Mouse (Mus musculus): Measurements from ENCODE around the gene Col17a1. TPM values are rescaled to one million over a fixed set of nuclear protein-coding genes. Genes with fewer than 3 reads are reported as not detected.
A peak's percentile ranks its signal among the peaks of the same experiment; 100 is the strongest.

The Col17a1 gene
- total RNA-seq (2022): under 1 TPM; 0.33 to 0.74 (median 0.47) TPM

GRCm38 (mm10) chr19:47691994-47692393 is at the start of gene Col17a1:
TSS of gene Col17a1 (minus strand) at chr19:47692094.
- no peak for DNase-seq (ENCODE audit: low spot score in 2 of 2)

DNA sequence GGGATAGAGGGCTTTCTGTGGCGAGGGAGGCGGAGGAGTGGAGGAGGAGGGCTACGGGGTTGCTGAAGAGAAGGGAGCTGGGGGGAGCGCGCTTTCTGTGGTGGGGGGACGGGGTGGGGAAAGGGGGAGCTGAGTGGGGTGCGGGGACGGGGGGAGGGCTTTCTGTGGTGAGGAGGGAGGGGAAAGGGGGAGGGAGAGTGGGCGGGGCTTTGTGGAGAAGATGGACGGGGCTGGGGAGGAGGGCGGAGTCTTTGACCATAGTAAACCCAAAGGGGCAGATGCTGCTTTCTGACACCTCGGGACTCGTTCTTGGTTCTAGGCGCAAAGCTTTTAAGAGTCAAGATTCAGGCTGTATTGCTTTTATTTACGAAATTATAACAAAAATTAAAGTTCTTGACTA is 40.0 kb upstream of the Col17a1 start:
- DNase-seq (ENCODE audit: low spot score in 2 of 2): peak; percentile 12 to 32

DNA sequence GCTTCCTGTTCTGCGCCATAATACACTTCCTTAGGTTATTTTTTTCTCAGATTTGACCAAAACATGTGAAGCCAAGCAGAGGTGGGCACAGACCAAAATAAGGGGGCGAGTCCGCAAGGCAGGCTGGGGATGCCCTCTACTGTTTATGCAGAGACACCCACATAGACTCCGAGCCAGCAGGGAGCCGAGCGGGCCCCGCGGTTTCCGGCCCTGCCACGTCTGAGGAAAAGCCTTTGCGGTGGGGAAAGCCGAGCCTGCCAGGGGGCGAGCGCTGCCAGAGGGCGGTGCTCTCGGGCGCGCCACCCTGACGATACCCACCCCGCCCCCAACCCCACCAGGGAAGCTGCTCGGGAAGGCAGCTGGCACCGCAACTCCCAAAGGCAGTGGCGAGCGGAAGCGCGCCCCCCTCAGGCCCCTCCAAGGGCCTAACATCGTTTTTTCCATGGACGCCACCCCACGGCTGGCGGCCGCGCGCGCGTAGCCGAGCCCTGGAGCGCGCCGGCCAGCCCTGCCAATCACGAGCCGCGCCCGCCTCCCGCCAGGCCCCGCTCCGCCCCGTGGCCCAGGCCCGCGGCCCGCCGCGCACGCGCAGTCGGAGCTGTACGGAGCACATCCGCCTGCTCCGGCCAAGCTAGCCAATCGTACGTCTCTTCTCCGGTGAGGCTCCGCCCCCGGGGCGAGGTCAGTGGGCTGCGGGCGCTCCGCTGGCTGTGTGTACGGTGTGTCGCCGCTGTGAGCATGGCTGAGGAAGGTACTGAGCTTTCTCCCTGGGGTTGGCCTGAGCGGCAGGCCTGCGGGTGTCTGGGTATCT is 39.4 kb upstream of the Col17a1 start, which contains the start of gene Sfr1:
Gene Sfr1 (plus strand): TSS at position 612 of the 811 bp plus-strand sequence.
- DNase-seq (ENCODE audit: low spot score in 2 of 2): peak; percentile 95 to 99

- DNase-seq (ENCODE audit: low spot score in 2 of 2): peak; percentile 42 to 77
These were observed 38.8 kb upstream of the Col17a1 start for GRCm38 (mm10) chr19:47730691-47731070.

DNA sequence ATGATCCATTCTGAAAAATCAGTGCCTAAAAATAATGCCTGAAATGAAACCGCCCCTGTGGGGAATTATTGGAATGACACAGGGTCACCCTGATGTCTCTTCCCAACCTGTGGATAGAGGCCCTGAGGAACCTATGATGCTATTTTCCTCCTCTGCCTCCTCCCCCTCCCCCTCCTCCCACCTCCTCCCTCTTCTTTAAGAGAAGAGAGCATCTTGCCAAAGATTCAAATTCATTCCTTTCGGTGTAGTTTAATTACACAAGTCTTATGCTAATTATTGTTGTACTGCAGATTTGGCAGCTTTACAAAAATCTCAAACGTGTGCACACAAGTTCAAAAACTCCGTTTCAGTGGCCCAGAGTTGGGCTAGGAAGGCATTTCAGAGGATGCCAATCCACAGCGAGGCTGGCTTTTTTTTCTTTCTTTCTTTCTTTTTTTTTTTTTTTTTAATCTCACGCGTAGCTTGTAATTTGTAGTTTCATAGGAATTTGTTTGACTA is 33.8 kb upstream of the Col17a1 start:
- DNase-seq (ENCODE audit: low spot score in 2 of 2): no peak

GRCm38 (mm10) chr19:47724903-47725302 is 33.0 kb upstream of the Col17a1 start:
- no peak for DNase-seq (ENCODE audit: low spot score in 2 of 2)

GRCm38 (mm10) chr19:47722471-47722870 is 30.6 kb upstream of the Col17a1 start:
- DNase-seq (ENCODE audit: low spot score in 2 of 2): no peak

GRCm38 (mm10) chr19:47719147-47719546 is 27.3 kb upstream of the Col17a1 start:
- DNase-seq (ENCODE audit: low spot score in 2 of 2): no peak

- no peak for DNase-seq (ENCODE audit: low spot score in 2 of 2)
These were observed 24.2 kb upstream of the Col17a1 start for GRCm38 (mm10) chr19:47716144-47716543.

GRCm38 (mm10) chr19:47713457-47713856 is 21.6 kb upstream of the Col17a1 start:
- DNase-seq (ENCODE audit: low spot score in 2 of 2): no peak

- DNase-seq (ENCODE audit: low spot score in 2 of 2): peak in 1 of 2 experiments; percentile 55
These were observed 18.5 kb upstream of the Col17a1 start for GRCm38 (mm10) chr19:47710376-47710775.

GRCm38 (mm10) chr19:47705772-47706309 is 13.9 kb upstream of the Col17a1 start:
- no peak for DNase-seq (ENCODE audit: low spot score in 2 of 2)

- no peak for DNase-seq (ENCODE audit: low spot score in 2 of 2)
These were observed 13.3 kb upstream of the Col17a1 start for GRCm38 (mm10) chr19:47705080-47705771.

- no peak for DNase-seq (ENCODE audit: low spot score in 2 of 2)
These were observed 8.6 kb upstream of the Col17a1 start for GRCm38 (mm10) chr19:47700509-47700908.

GRCm38 (mm10) chr19:47699743-47700142 is 7.8 kb upstream of the Col17a1 start:
- no peak for DNase-seq (ENCODE audit: low spot score in 2 of 2)

DNA sequence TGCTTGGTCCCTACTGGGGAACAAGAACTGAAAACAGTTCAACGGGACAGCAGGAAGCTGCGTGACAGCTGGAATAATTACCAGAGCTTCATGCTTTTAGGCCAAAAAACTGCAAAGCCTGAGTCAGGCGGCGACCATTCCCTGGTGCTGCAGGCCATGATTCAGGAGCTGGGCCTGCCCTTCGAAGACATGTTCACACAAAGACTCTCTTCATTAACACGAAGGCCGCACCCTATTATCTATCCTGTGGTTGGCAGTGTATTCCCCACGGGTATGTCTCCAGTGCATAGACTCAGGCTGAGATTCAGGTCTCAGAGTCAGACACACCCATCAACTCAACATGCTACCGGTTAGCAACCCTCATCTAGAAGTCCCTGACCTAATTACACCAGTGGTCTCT is 6.4 kb upstream of the Col17a1 start:
- DNase-seq (ENCODE audit: low spot score in 2 of 2): no peak

DNA sequence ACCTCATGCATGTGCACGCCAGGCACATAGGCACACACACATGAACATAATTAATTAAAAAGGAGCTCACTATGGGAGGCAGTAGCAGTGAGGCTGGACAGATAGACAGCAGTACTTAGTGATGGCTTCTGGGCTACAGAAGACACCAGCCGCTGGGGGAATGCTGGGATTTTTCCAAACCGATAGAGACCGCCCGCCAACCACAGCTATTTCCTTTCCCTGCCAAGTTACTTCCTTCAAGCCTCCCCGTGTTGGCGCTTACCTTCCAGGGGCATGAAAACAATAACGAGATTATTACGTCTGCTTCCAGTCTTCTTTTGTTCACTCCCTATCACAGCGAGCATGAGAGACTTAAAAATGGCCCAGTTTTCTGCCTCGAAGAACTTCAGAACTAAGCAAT is 5.2 kb upstream of the Col17a1 start:
- no peak for DNase-seq (ENCODE audit: low spot score in 2 of 2)

DNA sequence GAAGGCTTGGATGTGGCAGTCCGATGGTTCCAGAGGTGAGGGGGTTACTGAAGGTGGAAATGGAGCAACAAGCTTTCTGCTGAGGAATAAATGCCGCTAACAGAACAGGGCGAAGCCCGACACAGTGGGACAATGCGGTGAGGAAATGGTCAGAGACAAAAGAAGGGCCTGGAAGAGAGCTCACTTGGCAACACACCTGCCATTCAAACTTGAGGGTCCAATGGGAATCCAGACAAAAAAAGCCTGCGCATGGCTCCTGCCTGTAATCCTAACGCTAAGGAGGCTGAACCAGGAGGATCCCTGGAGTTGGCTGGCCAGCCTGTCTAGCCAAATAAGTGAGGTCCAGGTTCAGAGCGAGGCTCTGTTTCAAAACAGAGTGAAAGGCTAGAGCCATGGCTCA is 4.5 kb upstream of the Col17a1 start:
- no peak for DNase-seq (ENCODE audit: low spot score in 2 of 2)

GRCm38 (mm10) chr19:47695725-47696124 is 3.8 kb upstream of the Col17a1 start:
- no peak for DNase-seq (ENCODE audit: low spot score in 2 of 2)

- no peak for DNase-seq (ENCODE audit: low spot score in 2 of 2)
These were observed 2.3 kb downstream of the Col17a1 start for GRCm38 (mm10) chr19:47689592-47689991.

GRCm38 (mm10) chr19:47678675-47679074 is 13.2 kb downstream of the Col17a1 start:
- peak; percentile 22 to 76 for DNase-seq (ENCODE audit: low spot score in 2 of 2)

GRCm38 (mm10) chr19:47674419-47674818 is 17.5 kb downstream of the Col17a1 start:
- peak in 1 of 2 experiments; percentile 29 for DNase-seq (ENCODE audit: low spot score in 2 of 2)
